Mouse (Mus musculus) left cerebral cortex, adult 18-20 months (tissue): Measurements from ENCODE around the gene Cldn18. TPM values are rescaled to one million over a fixed set of nuclear protein-coding genes. Genes with fewer than 3 reads are reported as not detected.

Experiments
- DNase-seq, 2 experiments: peaks; one replicate each; pipeline ENCODE4 v3.0.0; 2021 to 2022; ENCODE audit warnings: low spot score in 2 of 2, mixed read lengths in 1 of 2
- long read RNA-seq, 2 experiments: library from polyadenylated mRNA; stranded (forward); transcript quantifications; one replicate each; pipeline ENCODE4 v2.0.0; 2021
- total RNA-seq, 2 experiments: library from RNA; stranded (reverse); gene quantifications; 2 replicates each; pipeline ENCODE4 v1.2.3; 2021

The Cldn18 gene
- not detected for total RNA-seq
- long read RNA-seq, experiment 1, result 0 reads
- long read RNA-seq, experiment 2, result 0 reads

GRCm38 (mm10) chr9:99717134-99717533 lies at the start of gene Cldn18:
TSS of gene Cldn18 (minus strand) at chr9:99717267.
- DNase-seq, result no peak

- peak; percentile 13 to 27 for DNase-seq
Measured at GRCm38 (mm10) chr9:99763530-99763929, 46.5 kb upstream of the Cldn18 start.

- no peak for DNase-seq
Measured at GRCm38 (mm10) chr9:99750272-99750671, 33.2 kb upstream of the Cldn18 start.

GRCm38 (mm10) chr9:99748279-99748678 lies 31.2 kb upstream of the Cldn18 start:
- DNase-seq, result no peak

- no peak for DNase-seq
Measured at GRCm38 (mm10) chr9:99747731-99748130, 30.7 kb upstream of the Cldn18 start.

GRCm38 (mm10) chr9:99744548-99744947 lies 27.5 kb upstream of the Cldn18 start:
- DNase-seq, result no peak

- DNase-seq, result peak; percentile 80 to 83
Measured at GRCm38 (mm10) chr9:99729943-99730646, 13.0 kb upstream of the Cldn18 start.

GRCm38 (mm10) chr9:99727819-99728218 lies 10.8 kb upstream of the Cldn18 start:
- no peak for DNase-seq

GRCm38 (mm10) chr9:99725278-99725677 lies 8.2 kb upstream of the Cldn18 start:
- DNase-seq, result no peak

- DNase-seq, result peak; percentile 10 to 17
Measured at GRCm38 (mm10) chr9:99720011-99720410, 2.9 kb upstream of the Cldn18 start.

GRCm38 (mm10) chr9:99710297-99710696 lies 6.8 kb downstream of the Cldn18 start:
- DNase-seq, result no peak

GRCm38 (mm10) chr9:99709588-99710248 lies 7.3 kb downstream of the Cldn18 start:
- DNase-seq, result no peak

GRCm38 (mm10) chr9:99707425-99708126 lies 9.5 kb downstream of the Cldn18 start:
- DNase-seq, result no peak

- DNase-seq, result no peak
Measured at GRCm38 (mm10) chr9:99706264-99706663, 10.8 kb downstream of the Cldn18 start.

GRCm38 (mm10) chr9:99703711-99704110 lies 13.4 kb downstream of the Cldn18 start:
- DNase-seq, result no peak

GRCm38 (mm10) chr9:99702215-99702614 lies 14.9 kb downstream of the Cldn18 start:
- DNase-seq, result no peak

GRCm38 (mm10) chr9:99701187-99701586 lies 15.9 kb downstream of the Cldn18 start:
- no peak for DNase-seq

GRCm38 (mm10) chr9:99699752-99700389 lies 17.2 kb downstream of the Cldn18 start:
- no peak for DNase-seq

GRCm38 (mm10) chr9:99694961-99695360 lies 22.1 kb downstream of the Cldn18 start:
- no peak for DNase-seq

- DNase-seq, result no peak
Measured at GRCm38 (mm10) chr9:99690386-99690785, 26.7 kb downstream of the Cldn18 start.

GRCm38 (mm10) chr9:99689796-99690195 lies 27.3 kb downstream of the Cldn18 start:
- no peak for DNase-seq
